Mouse (Mus musculus): ENCODE results near the gene Rdh9. TPM values are rescaled to one million over a fixed set of nuclear protein-coding genes. Genes with fewer than 3 reads are reported as not detected.

The Rdh9 gene
- 0.17 and 0.30 TPM in 2 replicates for polyA plus RNA-seq (2015; fragmentation: Nextera tagmentation; extraction: Ambion mirVana)

GRCm38 (mm10) chr10:127776011-127776410 lies at the start of gene Rdh9:
Gene Rdh9, plus strand, starts transcription at chr10:127776386.

GRCm38 (mm10) chr10:127739083-127739660 lies 37.0 kb upstream of the Rdh9 start, which contains the start of gene Zbtb39:
Gene Zbtb39, plus strand, starts transcription at chr10:127739538.

GRCm38 (mm10) chr10:127751548-127751947 lies 24.6 kb upstream of the Rdh9 start, which contains the start of gene Gpr182:
Gene Gpr182, minus strand, starts transcription at chr10:127751732.

GRCm38 (mm10) chr10:127759181-127760110 lies 16.7 kb upstream of the Rdh9 start, which contains the start of the genes Rdh1 and Rdh16f1:
Gene Rdh1, plus strand, starts transcription at chr10:127759721.
Gene Rdh16f1, plus strand, starts transcription at chr10:127759787.

GRCm38 (mm10) chr10:127800891-127801290 lies 24.7 kb downstream of the Rdh9 start, which contains the start of gene Rdh16:
Gene Rdh16, plus strand, starts transcription at chr10:127801152.

Other genes with a start within 250 kb of the Rdh9 start
- gene Nxph4, start 241.8 kb upstream of the Rdh9 start, polyA plus RNA-seq (2015; fragmentation: Nextera tagmentation; extraction: Ambion mirVana) = 20.2 and 25.1 TPM in 2 replicates
- 68.4 and 73.1 TPM in 2 replicates for gene Lrp1, start 155.2 kb upstream of the Rdh9 start, polyA plus RNA-seq (2015; fragmentation: Nextera tagmentation; extraction: Ambion mirVana)
- gene Stat6, start 133.4 kb upstream of the Rdh9 start, polyA plus RNA-seq (2015; fragmentation: Nextera tagmentation; extraction: Ambion mirVana) = 26.3 and 39.0 TPM in 2 replicates
- 9.6 and 12.5 TPM in 2 replicates for gene Nemp1, start 109.5 kb upstream of the Rdh9 start, polyA plus RNA-seq (2015; fragmentation: Nextera tagmentation; extraction: Ambion mirVana)
- 14.2 and 23.9 TPM in 2 replicates for gene Nab2, start 107.8 kb upstream of the Rdh9 start, polyA plus RNA-seq (2015; fragmentation: Nextera tagmentation; extraction: Ambion mirVana)
- gene Myo1a, start 71.2 kb upstream of the Rdh9 start, polyA plus RNA-seq (2015; fragmentation: Nextera tagmentation; extraction: Ambion mirVana) = 0.35 and 2.0 TPM in 2 replicates
- gene Tac2, start 51.9 kb upstream of the Rdh9 start, polyA plus RNA-seq (2015; fragmentation: Nextera tagmentation; extraction: Ambion mirVana) = 1.0 TPM in 1 of 2 replicates, not detected in the other
- 1.3 and 2.3 TPM in 2 replicates for gene Zbtb39, start 36.8 kb upstream of the Rdh9 start, polyA plus RNA-seq (2015; fragmentation: Nextera tagmentation; extraction: Ambion mirVana)
- 4.9 and 10.0 TPM in 2 replicates for gene Gpr182, start 24.7 kb upstream of the Rdh9 start, polyA plus RNA-seq (2015; fragmentation: Nextera tagmentation; extraction: Ambion mirVana)
- 0.38 and 1.0 TPM in 2 replicates for gene Rdh1, start 16.7 kb upstream of the Rdh9 start, polyA plus RNA-seq (2015; fragmentation: Nextera tagmentation; extraction: Ambion mirVana)
- gene Rdh16f1, start 16.6 kb upstream of the Rdh9 start, polyA plus RNA-seq (2015; fragmentation: Nextera tagmentation; extraction: Ambion mirVana) = 1.1 and 3.6 TPM in 2 replicates
- gene Rdh16, start 24.8 kb downstream of the Rdh9 start, polyA plus RNA-seq (2015; fragmentation: Nextera tagmentation; extraction: Ambion mirVana) = 0.08 TPM in 1 of 2 replicates, not detected in the other
- not detected in 2 replicates for gene Rdh19, start 73.5 kb downstream of the Rdh9 start, polyA plus RNA-seq (2015; fragmentation: Nextera tagmentation; extraction: Ambion mirVana)
- 0.09 and 0.11 TPM in 2 replicates for gene Rdh16f2, start 90.1 kb downstream of the Rdh9 start, polyA plus RNA-seq (2015; fragmentation: Nextera tagmentation; extraction: Ambion mirVana)
- 6.3 and 7.9 TPM in 2 replicates for gene Rdh7, start 112.4 kb downstream of the Rdh9 start, polyA plus RNA-seq (2015; fragmentation: Nextera tagmentation; extraction: Ambion mirVana)
- gene Sdr9c7, start 122.1 kb downstream of the Rdh9 start, polyA plus RNA-seq (2015; fragmentation: Nextera tagmentation; extraction: Ambion mirVana) = 0.06 and 0.44 TPM in 2 replicates
- 0.28 and 1.3 TPM in 2 replicates for gene Hsd17b6, start 231.2 kb downstream of the Rdh9 start, polyA plus RNA-seq (2015; fragmentation: Nextera tagmentation; extraction: Ambion mirVana)
- gene Prim1, start 238.8 kb downstream of the Rdh9 start, polyA plus RNA-seq (2015; fragmentation: Nextera tagmentation; extraction: Ambion mirVana) = 30.2 and 33.2 TPM in 2 replicates

Measured in adrenal gland, postnatal 0 days (tissue).